Mouse (Mus musculus) embryonic facial prominence, embryonic 15.5 days (tissue): ENCODE data around the gene 2510039O18Rik. TPM values are rescaled to one million over a fixed set of nuclear protein-coding genes. Genes with fewer than 3 reads are reported as not detected.
A peak's percentile ranks its signal among the peaks of the same experiment; 100 is the strongest.

Source experiments
- ATAC-seq: fragments of 200-750 bp; cut with Nextera tagmentation; 2 replicates; pipeline ENCODE4 v1.8.0; 2017; ENCODE audit warnings: low read depth, moderate TSS enrichment; ENCODE audit not compliant: insufficient number of reproducible peaks, low FRiP score, low TSS enrichment
- H3K27ac ChIP-seq: fragments of 300-500 bp; sonication (generic); replicated peaks from 2 replicates; pipeline ENCODE4 v1.5.1; 2015; ENCODE audit warnings: mild to moderate bottlenecking, inconsistent platforms
- H3K27me3 ChIP-seq: fragments of 300-500 bp; sonication (generic); 2 replicates; pipeline ENCODE4 v1.6.1; 2015; ENCODE audit warnings: inconsistent platforms
- H3K36me3 ChIP-seq: fragments of 300-500 bp; sonication (generic); 2 replicates; pipeline ENCODE4 v1.6.1; 2015; ENCODE audit warnings: mild to moderate bottlenecking, inconsistent platforms
- H3K4me1 ChIP-seq: fragments of 300-500 bp; sonication (generic); 2 replicates; pipeline ENCODE4 v1.6.1; 2015; ENCODE audit warnings: inconsistent platforms
- H3K4me2 ChIP-seq: fragments of 300-500 bp; sonication (generic); replicated peaks from 2 replicates; pipeline ENCODE4 v1.6.1; 2015; ENCODE audit warnings: mild to moderate bottlenecking, inconsistent platforms
- H3K4me3 ChIP-seq: fragments of 300-500 bp; sonication (generic); replicated peaks from 2 replicates; pipeline ENCODE4 v1.5.1; 2015; ENCODE audit warnings: mild to moderate bottlenecking, inconsistent platforms
- H3K9ac ChIP-seq: fragments of 300-500 bp; sonication (generic); 2 replicates; pipeline ENCODE4 v1.6.1; 2015; ENCODE audit warnings: inconsistent platforms
- H3K9me3 ChIP-seq: fragments of 300-500 bp; sonication (generic); replicated peaks from 2 replicates; pipeline ENCODE4 v1.6.1; 2016; ENCODE audit warnings: inconsistent platforms
- whole genome bisulfite sequencing: fragments of 180-500 bp; shearing (Covaris S2); methylation state at CpG from one replicate; pipeline ENCODE4 v1.1.7; 2015; 5-methylcytosine and 5-hydroxymethylcytosine counted together
- polyA plus RNA-seq: library from polyadenylated mRNA; unstranded; fragments of >200 nt; fragmentation: Nextera tagmentation; extraction: Ambion mirVana; gene quantifications from 2 replicates; pipeline ENCODE4 v1.2.1, GENCODE M21; 2015

The 2510039O18Rik gene
- polyA plus RNA-seq, 1 experiment from 2014 or later = 22.0 TPM

GRCm38 (mm10) chr4:147918459-147919121 is 22.1 kb upstream of the 2510039O18Rik start:
- H3K36me3 ChIP-seq = peaks cover 55% of the 10 kb centered on the region
- no peak overlapping the region for H3K4me3 ChIP-seq
- no peak overlapping the region for H3K27ac ChIP-seq
- H3K27me3 ChIP-seq = no peaks in the 10 kb centered on the region
- no peak overlapping the region for H3K9ac ChIP-seq
- 54% methylated on average over 7 of the region's 7 CpGs for WGBS
- H3K9me3 ChIP-seq = no peaks in the 10 kb centered on the region
- no peak overlapping the region for H3K4me2 ChIP-seq
- no peak for ATAC-seq
- H3K4me1 ChIP-seq = 0 out of 2 replicates have a peak, but pooled peaks cover 5% of the 10 kb centered on the region

- H3K9me3 ChIP-seq = no peaks in the 10 kb centered on the region
- H3K4me3 ChIP-seq = no peak overlapping the region
- H3K27ac ChIP-seq = no peak overlapping the region
- no peaks in the 10 kb centered on the region for H3K27me3 ChIP-seq
- no peak overlapping the region for H3K9ac ChIP-seq
- no peak overlapping the region for H3K4me2 ChIP-seq
- 40% methylated on average over 10 of the region's 10 CpGs for WGBS
- peaks cover 60% of the 10 kb centered on the region for H3K36me3 ChIP-seq
- ATAC-seq = no peak
- 0 out of 2 replicates have a peak, but pooled peaks cover 5% of the 10 kb centered on the region for H3K4me1 ChIP-seq
These were observed 19.7 kb upstream of the 2510039O18Rik start for GRCm38 (mm10) chr4:147920973-147921372.

- Histone ChIP-seq H3K27me3 (no peaks in the 10 kb centered on the region), H3K9ac (no peak overlapping the region), H3K9me3 (no peaks in the 10 kb centered on the region), H3K36me3 (peaks cover 54% of the 10 kb centered on the region), H3K4me2 (no peak overlapping the region), H3K27ac (no peak overlapping the region), H3K4me3 (no peak overlapping the region), H3K4me1 (0 out of 2 replicates have a peak, but pooled peaks cover 5% of the 10 kb centered on the region)
- 76% methylated on average over 11 of the region's 11 CpGs for WGBS
- ATAC-seq = no peak
These were observed 18.4 kb upstream of the 2510039O18Rik start for GRCm38 (mm10) chr4:147922341-147922740.

GRCm38 (mm10) chr4:147927705-147928104 is 13.0 kb upstream of the 2510039O18Rik start:
- no peak overlapping the region for H3K9ac ChIP-seq
- H3K9me3 ChIP-seq = no peaks in the 10 kb centered on the region
- peaks cover 70% of the 10 kb centered on the region for H3K36me3 ChIP-seq
- no peak overlapping the region for H3K4me3 ChIP-seq
- no peaks in the 10 kb centered on the region for H3K27me3 ChIP-seq
- H3K4me2 ChIP-seq = no peak overlapping the region
- H3K4me1 ChIP-seq = peaks cover 10% of the 10 kb centered on the region
- 38% methylated on average over 8 of the region's 8 CpGs for WGBS
- no peak for ATAC-seq
- H3K27ac ChIP-seq = no peak overlapping the region

- no peak overlapping the region for H3K9ac ChIP-seq
- H3K27ac ChIP-seq = no peak overlapping the region
- no peak overlapping the region for H3K4me3 ChIP-seq
- no peaks in the 10 kb centered on the region for H3K9me3 ChIP-seq
- H3K36me3 ChIP-seq = peaks cover 65% of the 10 kb centered on the region
- H3K27me3 ChIP-seq = no peaks in the 10 kb centered on the region
- WGBS = 22% methylated on average over 9 of the region's 9 CpGs
- peaks cover 12% of the 10 kb centered on the region for H3K4me1 ChIP-seq
- ATAC-seq = no peak
- no peak overlapping the region for H3K4me2 ChIP-seq
These were observed 12.6 kb upstream of the 2510039O18Rik start for GRCm38 (mm10) chr4:147928136-147928535.

GRCm38 (mm10) chr4:147928540-147928939 is 12.2 kb upstream of the 2510039O18Rik start:
- H3K4me3 ChIP-seq = no peak overlapping the region
- H3K9me3 ChIP-seq = no peaks in the 10 kb centered on the region
- WGBS = 82% methylated on average over 7 of the region's 7 CpGs
- no peaks in the 10 kb centered on the region for H3K27me3 ChIP-seq
- peaks cover 62% of the 10 kb centered on the region for H3K36me3 ChIP-seq
- no peak overlapping the region for H3K27ac ChIP-seq
- ATAC-seq = no peak
- no peak overlapping the region for H3K4me2 ChIP-seq
- H3K4me1 ChIP-seq = peaks cover 17% of the 10 kb centered on the region
- no peak overlapping the region for H3K9ac ChIP-seq

GRCm38 (mm10) chr4:147930946-147931345 is 9.7 kb upstream of the 2510039O18Rik start:
- Histone ChIP-seq H3K9ac (no peak overlapping the region), H3K9me3 (no peaks in the 10 kb centered on the region), H3K4me3 (no peak overlapping the region), H3K27ac (no peak overlapping the region), H3K27me3 (no peaks in the 10 kb centered on the region), H3K4me1 (peaks cover 39% of the 10 kb centered on the region), H3K36me3 (peaks cover 40% of the 10 kb centered on the region), H3K4me2 (no peak overlapping the region)
- 93% methylated on average over 14 of the region's 14 CpGs for WGBS
- no peak for ATAC-seq

GRCm38 (mm10) chr4:147934134-147934533 is 6.6 kb upstream of the 2510039O18Rik start:
- Histone ChIP-seq H3K36me3 (peaks cover 30% of the 10 kb centered on the region), H3K4me1 (peaks cover 64% of the 10 kb centered on the region), H3K9ac (no peak overlapping the region), H3K9me3 (no peaks in the 10 kb centered on the region), H3K4me2 (peak overlapping the region; percentile 6; the same call in 1 of the 2 replicates), H3K27me3 (no peaks in the 10 kb centered on the region), H3K4me3 (no peak overlapping the region), H3K27ac (no peak overlapping the region)
- no peak for ATAC-seq
- WGBS = 36% methylated on average over 3 of the region's 3 CpGs

- Histone ChIP-seq H3K9ac (no peak overlapping the region), H3K4me2 (peak overlapping the region; percentile 12; the same call in 1 of the 2 replicates), H3K27me3 (no peaks in the 10 kb centered on the region), H3K36me3 (peaks cover 25% of the 10 kb centered on the region), H3K9me3 (no peaks in the 10 kb centered on the region), H3K4me1 (peaks cover 68% of the 10 kb centered on the region), H3K4me3 (no peak overlapping the region), H3K27ac (no peak overlapping the region)
- WGBS = 76% methylated on average over 4 of the region's 4 CpGs
- ATAC-seq = no peak
These were observed 6.1 kb upstream of the 2510039O18Rik start for GRCm38 (mm10) chr4:147934611-147935010.

- no peak for ATAC-seq
- Histone ChIP-seq H3K36me3 (peaks cover 14% of the 10 kb centered on the region; the same call in 1 of the 2 replicates), H3K9ac (peak overlapping the region; percentile 83), H3K9me3 (no peaks in the 10 kb centered on the region), H3K4me3 (peak overlapping the region; percentile 83), H3K27me3 (no peaks in the 10 kb centered on the region), H3K27ac (0 out of 2 replicates have a peak overlapping the region, but pooled peaks have one; percentile 78), H3K4me2 (peak overlapping the region; percentile 77), H3K4me1 (peaks cover 77% of the 10 kb centered on the region)
- 16% methylated on average over 9 of the region's 9 CpGs for WGBS
These were observed 4.8 kb upstream of the 2510039O18Rik start for GRCm38 (mm10) chr4:147935904-147936303.

- peak within 1 kb of the TSS; percentile 93 for H3K27ac ChIP-seq
- H3K9ac ChIP-seq = peak within 1 kb of the TSS; percentile 83
- no peaks in the 10 kb centered on the region for H3K9me3 ChIP-seq
- peak; percentile 80 for ATAC-seq
- H3K4me1 ChIP-seq = peaks cover 79% of the 10 kb centered on the region
- H3K36me3 ChIP-seq = peaks cover 8% of the 10 kb centered on the region; the same call in 1 of the 2 replicates
- H3K4me3 ChIP-seq = peak within 1 kb of the TSS; percentile 83
- H3K27me3 ChIP-seq = no peaks in the 10 kb centered on the region
- under 1% methylated on average over 51 of the region's 51 CpGs for WGBS
- peak within 1 kb of the TSS; percentile 77 for H3K4me2 ChIP-seq
These were observed 4.3 kb upstream of the 2510039O18Rik start, which contains the start of gene Plod1 for GRCm38 (mm10) chr4:147936331-147936954. Gene Plod1, minus strand, starts transcription at chr4:147936767.
